Mouse (Mus musculus) ES-E14 (cell line): ENCODE data around the gene Ppp1r16b.

Source experiments
- HCFC1 ChIP-seq: IDR thresholded peaks from 2 replicates; pipeline ENCODE4 v1.6.1; 2012; ENCODE audit warnings: low read length, inconsistent platforms, borderline replicate concordance; ENCODE audit not compliant: insufficient read depth
- ZC3H11A ChIP-seq: IDR thresholded peaks from 2 replicates; pipeline ENCODE4 v1.6.1; 2012; ENCODE audit warnings: low read depth, mild to moderate bottlenecking, inconsistent platforms, low read length, borderline replicate concordance

DNA sequence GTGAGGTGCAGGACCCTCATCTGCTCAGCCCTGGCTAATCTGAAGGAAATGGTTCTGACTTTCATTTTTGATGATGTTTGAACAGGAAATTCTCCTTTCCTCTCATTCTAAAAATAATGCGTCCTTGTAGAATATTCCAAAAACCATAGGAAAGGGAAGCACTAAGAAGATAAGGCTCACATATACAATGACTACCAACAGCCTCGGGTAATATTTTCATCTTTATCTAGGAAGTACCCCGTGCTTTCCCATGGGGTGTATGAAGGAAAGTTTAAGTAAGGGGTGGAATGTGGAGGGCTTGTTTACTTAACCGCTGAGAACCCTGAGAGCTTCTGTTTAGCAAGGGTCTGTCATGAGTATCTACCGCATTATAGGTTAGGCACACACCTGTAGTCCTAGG, 37.0 kb downstream of the Ppp1r16b start:
- TF ChIP-seq HCFC1 (no peak), ZC3H11A (no peak)
